Mouse (Mus musculus) CD4-positive, CD25-positive, alpha-beta regulatory T cell, adult 4 months (primary cell): ENCODE data around the gene Nckipsd. TPM values are rescaled to one million over a fixed set of nuclear protein-coding genes. Genes with fewer than 3 reads are reported as not detected.

ENCODE experiments used
- ATAC-seq: one replicate; pipeline ENCODE4 v1.8.0; 2017
- polyA plus RNA-seq, 2 experiments: library from polyadenylated mRNA; unstranded; fragments of 100-300 nt; shearing (Covaris generic); gene quantifications; one replicate each; pipeline ENCODE4 v1.2.1; 2017

The Nckipsd gene
- polyA plus RNA-seq, 2 experiments from 2014 or later: 7.5 to 7.8 TPM

DNA sequence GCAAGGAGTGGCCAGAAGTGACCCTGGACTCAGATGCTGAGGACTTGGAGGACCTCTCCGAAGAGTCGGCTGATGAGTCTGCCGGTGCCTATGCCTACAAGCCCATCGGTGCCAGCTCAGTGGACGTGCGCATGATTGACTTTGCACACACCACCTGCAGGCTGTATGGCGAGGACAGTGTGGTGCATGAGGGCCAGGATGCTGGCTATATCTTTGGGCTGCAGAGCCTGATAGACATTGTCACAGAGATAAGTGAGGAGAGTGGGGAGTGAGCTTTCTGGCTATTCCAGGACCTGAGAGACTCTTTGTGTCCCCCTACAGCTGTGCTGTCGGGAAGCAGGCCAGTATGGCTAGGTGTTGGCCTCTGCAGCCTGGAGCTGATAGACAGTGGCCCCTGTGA lies 2.4 kb upstream of the Nckipsd start:
- ATAC-seq: no peak

DNA sequence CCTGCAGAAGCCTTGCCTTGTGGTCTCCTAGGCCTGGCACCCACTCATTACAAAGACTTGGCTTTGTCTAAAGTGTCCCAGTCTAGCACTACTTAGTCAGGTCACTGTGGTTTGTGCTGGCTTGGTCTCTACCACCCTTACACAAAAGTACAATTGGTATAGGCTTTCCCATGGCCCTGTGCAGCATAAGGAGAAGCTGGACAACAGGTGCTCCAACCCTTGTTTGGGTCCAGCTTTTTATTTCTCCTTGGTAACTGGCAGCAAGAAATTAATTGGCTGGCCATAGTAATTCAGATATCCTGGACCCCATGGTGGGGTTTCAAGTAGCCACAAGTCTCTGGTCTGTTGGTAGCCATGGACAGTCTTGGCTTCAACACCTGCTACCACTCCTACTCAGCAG lies 1.8 kb upstream of the Nckipsd start:
- ATAC-seq: no peak

DNA sequence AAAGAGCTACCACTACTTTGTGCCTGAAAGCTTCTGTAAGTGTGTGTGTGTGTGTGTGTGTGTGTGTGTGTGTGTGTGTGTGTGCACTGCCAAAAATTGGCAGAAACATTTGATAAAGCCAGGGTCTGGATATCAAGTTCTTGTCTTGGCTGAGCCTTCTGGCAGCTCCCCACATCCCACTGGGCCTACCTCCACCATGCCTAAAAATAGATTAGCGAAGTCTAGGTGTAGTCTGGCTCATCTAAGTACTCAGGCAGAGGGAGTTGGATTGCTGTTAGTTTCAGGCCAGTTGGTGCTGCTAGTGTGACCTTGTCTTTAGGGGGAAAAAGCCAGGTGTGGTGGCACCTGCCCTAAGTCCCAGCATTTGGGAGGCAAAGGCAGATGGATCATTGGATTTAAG lies 1.3 kb upstream of the Nckipsd start:
- no peak for ATAC-seq

DNA sequence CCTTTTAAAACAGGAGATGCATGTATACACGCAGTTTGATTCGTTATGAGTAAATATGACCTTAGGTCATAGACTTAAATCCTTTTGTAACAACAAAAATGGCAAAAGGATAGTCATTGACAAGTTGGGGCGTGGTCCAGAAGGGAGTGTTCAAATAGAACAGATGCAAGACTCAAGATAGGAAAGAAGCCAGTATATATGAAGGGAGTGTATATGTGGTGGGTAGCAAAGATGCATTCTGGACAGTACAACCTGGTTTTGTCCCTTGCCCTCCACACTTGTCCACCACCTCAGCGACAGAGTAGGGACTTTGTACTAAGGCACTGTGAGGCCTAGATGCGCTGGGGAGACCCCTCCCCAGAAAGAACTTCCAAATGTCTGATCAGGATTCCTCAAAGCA lies 494 bp upstream of the Nckipsd start:
- ATAC-seq: no peak

DNA sequence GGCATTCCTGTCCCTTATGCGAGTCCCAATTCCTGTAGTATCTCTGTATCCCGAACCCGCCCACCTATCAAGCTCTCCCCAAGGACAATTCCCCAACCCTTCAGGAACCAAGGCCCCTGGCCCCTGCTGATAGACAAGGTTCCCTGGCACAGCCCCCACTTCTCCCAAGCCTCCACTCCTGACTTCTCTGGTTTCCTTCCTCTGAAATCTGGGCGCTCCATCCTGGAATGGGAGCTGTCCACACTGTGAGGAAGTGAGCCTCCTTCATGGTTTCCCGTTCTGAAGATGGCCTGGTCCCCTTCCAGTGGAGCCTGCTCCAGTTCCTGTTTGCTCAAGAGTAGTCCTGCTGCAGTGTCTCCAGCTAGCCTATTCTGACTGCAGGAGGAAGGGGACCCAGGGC lies 1.0 kb downstream of the Nckipsd start:
- no peak for ATAC-seq

DNA sequence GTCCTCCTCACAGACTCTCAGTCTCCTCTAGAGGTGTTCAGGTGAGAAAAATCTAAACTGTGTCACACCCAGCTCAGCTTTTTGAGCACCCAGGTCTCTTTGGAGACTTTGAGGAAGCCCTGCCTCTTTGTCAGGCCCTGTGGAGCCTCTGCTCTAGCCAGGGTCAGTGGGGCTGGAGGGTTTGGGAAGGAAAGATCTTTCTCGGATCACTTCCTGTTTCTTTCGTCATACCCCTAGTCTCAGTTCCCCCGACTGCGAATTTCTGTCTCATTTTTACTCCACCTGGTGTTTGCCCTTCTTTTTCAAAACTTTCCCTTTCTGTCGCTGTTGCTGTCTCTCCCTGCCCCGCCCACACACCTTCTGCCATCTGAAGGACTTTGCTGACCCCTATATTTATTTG lies 1.6 kb downstream of the Nckipsd start:
- ATAC-seq: no peak

DNA sequence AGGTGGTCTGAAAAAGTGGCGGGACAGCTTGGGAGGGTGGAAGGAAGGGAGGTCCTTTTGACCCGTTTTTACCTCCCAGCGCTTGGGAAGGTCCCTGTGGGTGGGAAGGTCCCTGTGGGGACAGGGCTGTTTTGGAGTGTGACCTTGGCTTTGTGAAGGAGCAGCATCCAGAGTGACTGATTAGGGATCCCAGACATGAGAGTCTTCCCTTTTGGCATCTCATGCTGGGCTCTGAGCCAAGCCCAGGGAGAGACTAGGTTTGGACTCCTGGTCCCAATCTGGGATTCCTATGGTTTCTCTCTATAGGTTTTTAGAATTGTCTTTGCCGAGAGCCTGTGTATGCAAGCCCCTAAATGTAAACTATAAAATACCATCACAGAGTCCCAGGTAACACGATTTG lies 2.3 kb downstream of the Nckipsd start:
- ATAC-seq: no peak

DNA sequence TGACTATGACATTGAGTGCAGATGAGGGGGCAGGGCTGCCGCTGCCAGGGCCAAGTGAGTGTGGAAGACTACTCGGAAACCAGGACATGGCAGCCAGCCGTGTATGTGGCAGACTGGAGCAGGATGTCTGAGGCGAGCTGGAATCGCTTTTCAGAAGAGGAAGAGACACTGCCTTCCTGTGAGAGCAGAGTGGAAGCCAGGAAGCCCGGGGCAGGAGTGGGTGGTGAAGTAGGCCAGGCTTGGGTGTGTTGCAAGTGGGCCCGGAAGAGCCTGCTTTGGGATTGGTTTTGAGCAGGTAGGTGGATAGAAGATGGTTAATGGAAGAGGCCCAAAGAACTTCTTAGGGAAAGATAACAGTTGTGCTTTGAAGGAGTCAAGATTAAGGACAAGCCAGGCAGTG lies 7.4 kb downstream of the Nckipsd start:
- ATAC-seq: no peak

DNA sequence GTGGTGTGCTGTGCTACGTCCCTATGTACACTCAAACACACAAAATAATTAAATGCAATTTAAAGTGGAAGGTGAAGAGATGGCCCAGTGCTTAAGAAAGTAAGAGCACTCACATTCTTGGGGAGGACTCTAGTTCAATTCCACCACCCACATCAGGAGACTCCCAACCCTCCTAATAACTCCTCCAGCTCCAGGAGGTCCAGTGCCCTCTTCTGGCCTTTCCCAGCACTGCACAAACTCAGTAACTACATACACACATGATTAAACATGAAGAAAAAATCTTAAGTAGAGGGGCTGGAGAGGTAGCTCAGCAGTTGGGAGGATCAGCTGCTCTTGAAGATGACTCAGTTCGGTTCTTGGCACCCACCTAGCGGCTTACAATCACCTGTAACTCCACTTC lies 11.3 kb downstream of the Nckipsd start:
- no peak for ATAC-seq

DNA sequence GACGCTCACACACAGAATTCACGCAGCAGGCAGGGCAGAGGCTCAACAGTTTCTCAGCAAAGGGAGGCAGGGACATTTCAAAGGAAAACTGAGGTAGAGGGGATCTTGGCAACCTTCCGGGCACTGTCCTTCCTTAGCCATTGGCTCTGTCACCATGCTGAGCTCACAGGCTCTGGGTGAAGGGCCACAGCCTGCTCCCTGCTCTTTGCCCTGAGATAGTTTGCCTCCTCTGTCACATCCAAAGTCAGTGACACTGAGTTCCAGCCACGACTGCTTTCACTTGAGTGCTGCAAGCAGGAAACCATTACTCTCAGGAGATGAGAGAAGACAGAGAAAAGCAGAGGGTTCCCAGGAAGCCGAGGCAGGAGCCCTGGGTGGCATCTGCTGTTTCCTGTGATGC lies 11.9 kb downstream of the Nckipsd start:
- ATAC-seq: no peak

DNA sequence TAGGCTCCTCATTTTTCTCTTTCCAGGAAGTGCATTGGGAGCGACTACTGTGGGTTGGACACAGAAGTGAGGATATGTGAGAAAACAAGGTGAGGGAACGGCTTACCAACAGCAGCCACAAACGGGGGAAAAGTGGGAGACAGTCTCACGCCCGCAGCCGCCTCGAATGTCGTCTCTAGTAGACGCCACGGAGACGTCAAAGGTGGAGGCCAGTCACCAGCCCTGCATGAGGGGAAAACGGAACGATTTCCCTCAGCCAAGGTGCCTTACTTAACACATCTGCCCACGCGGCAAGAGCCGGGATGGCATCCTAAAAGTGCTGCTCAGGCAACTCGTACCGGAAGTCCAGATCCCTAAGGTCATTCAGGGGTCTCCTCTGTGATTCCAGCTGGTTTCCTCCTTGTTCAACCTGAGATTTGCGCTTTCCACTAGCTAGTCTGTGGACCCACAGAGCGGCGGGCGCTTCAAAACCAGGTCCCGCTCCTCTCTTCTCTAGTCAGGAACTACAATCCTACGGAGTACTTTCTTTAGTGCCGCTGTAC lies 16.0 kb downstream of the Nckipsd start:
- ATAC-seq: no peak

DNA sequence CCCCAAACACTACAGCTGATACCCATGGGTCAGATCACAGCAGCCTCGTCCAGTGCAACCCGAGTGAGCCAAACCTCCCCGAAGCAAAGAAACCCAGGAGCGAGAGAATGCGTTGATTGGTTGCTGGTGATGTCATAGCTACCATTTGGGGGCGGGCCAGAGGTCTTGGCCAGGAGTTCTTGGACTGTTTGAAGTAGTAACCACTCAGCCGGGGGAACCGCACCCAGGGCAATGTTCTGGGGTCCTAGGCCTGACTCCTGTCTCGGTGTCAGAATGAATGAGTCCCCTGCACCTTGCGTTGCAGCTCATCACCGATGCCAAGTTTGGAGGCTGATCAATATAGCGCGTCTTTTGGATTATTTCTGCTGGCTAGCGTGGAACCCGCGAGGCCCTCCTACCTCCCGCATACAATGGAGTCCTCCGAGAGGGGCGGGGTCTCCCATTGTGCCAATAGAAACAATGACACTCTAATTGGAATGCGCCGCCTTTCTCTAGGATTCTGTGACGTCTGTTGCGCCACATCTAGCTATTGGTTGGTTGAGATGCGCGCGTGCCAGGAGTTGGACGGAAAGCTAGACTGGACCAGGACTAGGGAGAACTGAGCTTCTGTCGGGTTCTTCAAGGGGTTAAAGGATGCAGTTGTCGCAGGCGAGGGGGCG lies 16.7 kb downstream of the Nckipsd start:
- ATAC-seq: no peak

DNA sequence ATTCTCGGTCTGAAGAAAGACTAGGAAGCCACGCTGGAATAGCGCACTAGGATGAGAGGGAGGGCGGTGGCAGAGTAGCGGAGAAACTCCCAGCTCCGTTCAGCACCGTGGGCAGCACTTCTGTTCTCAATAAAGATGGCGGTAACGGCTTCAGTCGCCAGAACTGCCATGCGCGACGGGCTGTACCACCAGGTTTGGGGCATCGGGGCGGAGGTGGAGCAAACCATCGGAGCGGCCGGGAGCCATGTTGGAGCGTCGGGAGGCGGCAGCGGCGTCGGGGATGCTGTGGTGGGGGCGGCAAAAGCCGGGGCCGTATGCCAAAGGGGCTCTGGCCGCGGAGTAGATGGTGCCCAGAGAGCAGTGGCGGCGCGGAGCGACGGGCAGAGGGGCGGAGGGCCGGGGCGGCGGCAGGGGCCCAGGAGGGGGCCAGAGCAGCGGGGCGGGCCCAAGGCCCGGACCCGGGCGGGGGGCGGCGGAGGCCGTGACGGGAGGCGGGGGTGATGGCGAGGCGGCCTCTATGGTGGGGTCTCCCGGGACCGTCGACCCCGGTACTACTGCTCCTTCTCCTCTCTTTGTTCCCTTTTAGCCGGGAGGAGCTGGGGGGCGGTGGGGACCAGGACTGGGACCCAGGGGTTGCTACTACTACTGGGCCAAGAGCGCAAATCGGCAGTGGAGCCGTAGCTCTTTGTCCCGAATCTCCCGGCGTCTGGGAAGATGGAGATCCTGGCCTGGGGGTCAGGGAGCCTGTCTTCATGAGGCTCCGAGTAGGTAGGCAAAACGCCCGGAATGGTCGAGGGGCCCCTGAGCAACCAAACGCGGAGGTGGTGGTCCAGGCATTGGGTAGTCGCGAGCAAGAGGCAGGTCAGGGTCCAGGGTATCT lies 17.9 kb downstream of the Nckipsd start, which contains the start of gene Celsr3:
Gene Celsr3 (plus strand): TSS at position 501 of the 880 bp plus-strand sequence.
- no peak for ATAC-seq

DNA sequence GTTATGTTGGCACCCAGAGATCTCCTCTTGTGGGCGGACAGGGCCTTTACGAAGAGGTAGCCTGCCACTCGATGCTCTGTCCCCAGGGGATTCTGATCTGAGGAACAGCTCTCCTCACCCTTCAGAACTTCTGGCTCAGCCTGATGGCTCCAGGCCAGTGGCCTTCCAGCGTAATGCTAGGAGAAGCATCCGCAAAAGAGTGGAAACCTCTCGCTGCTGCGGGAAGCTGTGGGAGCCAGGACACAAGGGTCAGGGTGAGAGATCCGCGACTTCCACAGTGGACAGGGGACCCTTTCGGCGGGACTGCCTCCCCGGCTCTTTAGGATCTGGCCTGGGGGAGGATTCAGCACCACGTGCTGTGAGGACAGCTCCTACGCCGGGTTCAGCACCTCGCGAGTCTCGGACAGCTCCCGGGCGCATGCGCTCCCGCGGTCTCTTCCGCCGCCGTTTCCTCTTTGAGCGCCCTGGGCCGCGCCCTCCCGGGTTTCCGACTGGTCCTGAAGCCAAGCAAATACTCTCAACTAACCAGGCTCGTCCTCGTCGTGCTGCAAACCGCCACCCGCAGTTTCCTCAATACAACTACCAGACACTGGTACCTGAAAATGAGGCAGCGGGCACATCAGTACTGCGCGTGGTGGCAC lies 18.7 kb downstream of the Nckipsd start:
- ATAC-seq: peak; percentile 67

DNA sequence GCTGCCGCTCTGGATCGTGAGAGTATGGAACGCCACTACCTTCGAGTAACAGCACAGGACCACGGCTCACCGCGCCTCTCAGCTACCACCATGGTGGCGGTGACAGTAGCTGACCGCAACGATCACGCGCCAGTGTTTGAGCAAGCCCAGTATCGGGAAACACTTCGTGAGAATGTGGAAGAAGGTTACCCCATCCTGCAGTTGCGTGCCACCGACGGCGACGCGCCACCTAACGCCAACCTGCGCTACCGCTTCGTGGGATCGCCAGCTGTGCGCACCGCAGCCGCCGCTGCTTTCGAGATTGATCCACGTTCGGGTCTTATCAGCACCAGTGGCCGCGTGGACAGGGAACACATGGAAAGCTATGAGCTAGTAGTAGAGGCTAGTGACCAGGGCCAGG lies 19.3 kb downstream of the Nckipsd start:
- ATAC-seq: no peak

DNA sequence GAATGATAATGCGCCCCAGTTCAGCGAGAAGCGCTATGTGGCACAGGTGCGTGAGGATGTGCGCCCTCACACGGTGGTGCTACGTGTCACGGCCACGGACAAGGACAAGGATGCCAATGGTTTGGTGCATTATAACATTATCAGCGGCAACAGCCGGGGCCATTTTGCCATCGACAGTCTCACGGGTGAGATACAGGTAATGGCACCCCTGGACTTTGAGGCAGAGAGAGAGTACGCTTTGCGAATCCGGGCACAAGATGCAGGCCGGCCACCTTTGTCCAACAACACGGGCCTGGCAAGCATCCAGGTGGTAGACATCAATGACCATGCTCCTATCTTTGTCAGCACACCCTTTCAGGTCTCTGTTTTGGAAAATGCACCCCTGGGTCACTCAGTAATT lies 19.7 kb downstream of the Nckipsd start:
- no peak for ATAC-seq

DNA sequence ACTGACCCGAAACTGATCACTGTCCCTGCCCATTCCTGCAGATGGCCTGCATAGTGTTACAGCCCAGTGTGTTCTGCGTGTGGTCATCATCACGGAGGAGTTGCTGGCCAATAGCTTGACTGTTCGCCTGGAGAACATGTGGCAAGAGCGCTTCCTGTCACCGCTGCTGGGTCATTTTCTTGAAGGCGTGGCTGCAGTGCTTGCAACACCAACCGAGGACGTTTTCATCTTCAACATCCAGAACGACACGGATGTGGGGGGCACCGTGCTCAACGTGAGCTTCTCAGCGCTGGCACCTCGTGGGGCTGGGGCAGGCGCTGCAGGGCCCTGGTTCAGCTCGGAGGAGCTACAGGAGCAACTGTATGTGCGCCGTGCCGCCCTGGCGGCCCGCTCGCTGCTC lies 23.5 kb downstream of the Nckipsd start:
- no peak for ATAC-seq

DNA sequence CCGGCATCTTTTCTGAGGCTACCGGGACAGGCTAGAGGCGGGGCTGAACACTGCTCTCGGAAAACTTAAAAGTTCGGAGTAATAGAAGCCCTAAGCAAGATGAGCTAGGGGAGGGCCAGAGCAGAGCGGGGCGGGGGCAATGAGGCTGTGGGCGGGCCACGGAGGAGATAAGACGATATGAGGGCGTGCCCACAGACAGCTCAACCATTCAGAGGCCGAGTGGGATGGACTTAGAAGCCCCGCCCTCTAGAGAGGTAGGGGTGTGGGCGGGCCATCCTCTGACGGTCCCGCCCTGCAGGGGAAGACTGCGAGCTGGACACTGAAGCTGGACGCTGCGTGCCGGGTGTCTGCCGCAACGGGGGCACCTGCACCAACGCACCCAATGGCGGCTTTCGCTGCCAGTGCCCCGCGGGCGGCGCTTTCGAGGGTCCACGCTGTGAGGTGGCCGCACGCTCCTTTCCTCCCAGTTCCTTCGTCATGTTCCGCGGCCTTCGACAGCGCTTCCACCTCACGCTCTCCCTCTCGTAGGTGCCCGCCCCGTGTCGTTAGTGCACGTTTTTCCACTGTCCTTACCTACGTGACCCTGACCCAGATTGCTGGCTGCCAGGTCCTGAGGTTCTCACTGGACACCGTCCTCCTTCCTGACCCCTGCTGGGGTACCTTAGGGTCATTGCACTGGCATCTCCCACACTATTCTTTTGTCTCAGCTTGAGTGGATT lies 24.4 kb downstream of the Nckipsd start:
- ATAC-seq: peak; percentile 93

DNA sequence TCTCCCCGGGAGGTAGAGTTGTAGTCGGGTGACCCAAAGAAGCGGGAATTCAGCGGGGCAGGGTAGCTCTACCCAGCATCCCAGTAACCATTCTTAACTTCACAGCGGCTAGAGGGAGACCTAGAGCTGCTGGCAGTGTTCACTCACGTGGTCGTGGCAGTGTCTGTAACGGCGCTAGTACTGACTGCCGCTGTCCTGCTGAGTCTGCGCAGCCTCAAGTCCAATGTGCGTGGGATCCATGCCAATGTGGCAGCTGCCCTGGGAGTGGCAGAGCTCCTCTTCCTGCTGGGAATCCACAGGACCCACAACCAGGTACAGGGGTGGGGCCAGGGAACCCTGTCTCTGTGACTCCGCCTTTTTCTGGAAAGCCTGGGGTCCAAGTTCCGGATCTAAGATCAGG lies 34.8 kb downstream of the Nckipsd start:
- no peak for ATAC-seq

DNA sequence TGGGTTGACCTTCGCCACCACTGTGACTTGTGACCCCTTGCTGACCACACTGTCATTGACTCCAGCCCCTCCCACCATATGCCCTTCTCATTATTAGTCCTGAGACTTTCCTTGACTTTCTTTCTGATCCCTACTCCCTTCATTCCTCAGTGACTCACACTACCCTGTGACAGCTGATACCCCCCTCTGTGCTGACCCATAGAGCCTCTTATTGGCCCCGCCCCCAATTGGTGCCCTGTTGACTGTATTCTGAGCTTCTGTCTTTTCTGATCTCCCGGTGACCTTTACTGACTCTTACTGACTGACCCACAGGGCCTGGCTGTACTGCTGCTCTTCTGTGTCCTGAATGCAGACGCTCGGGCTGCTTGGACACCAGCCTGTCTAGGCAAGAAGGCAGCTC lies 37.2 kb downstream of the Nckipsd start:
- no peak for ATAC-seq

DNA sequence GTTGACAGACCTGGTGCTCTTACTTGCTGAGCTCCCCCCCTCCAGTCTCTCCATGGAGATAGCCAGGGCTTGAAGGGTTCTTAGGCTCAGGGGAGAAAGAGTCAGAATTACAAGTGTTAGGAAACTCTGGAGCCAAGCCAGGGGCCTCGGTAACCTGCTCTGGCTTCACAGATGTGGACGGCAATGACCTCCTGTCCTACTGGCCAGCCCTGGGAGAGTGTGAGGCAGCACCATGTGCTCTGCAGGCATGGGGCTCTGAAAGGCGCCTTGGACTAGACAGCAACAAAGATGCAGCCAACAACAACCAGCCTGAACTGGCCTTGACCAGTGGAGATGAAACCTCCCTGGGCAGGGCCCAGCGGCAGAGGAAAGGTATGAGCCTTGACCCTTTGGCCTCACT lies 39.2 kb downstream of the Nckipsd start:
- no peak for ATAC-seq

DNA sequence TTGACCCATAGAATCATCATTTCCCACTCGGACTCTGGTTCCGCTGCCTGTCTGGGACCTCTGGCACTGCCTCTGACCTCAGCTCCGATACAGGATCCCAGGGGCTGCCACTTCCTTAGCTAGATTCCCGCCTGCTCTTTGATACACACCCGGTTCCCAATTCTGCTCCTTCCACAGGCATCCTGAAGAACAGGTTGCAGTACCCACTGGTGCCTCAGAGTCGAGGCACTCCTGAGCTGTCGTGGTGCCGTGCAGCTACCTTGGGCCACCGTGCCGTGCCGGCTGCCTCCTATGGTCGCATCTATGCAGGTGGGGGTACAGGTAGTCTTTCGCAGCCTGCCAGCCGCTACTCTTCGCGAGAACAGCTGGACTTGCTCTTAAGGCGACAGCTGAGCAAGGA lies 40.3 kb downstream of the Nckipsd start:
- ATAC-seq: no peak

DNA sequence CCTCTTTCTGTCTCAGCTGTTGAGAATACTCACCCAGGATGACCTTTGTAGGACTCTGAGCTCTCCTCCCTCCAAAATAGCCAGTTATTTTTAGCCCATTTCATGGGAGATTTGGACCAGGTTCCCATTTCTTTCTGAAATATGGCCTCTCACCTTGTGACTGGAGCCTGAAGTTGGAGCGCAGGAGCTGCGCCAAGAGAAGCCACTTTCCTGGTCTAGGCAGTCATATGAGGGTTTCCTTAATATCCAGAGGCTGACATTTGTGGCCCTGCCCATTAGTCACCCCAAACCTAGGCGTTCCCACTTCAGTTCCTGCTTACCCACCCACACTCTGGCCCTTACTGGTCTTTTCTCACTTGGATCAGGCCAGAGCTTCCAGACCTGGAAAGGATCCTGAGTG lies 44.8 kb downstream of the Nckipsd start, which contains the start of gene Slc26a6:
Gene Slc26a6 (plus strand): TSS at position 308 of the 400 bp plus-strand sequence.
- ATAC-seq: no peak
